Mouse (Mus musculus): ENCODE measurements around the gene Ccdc97. TPM values are rescaled to one million over a fixed set of nuclear protein-coding genes. Genes with fewer than 3 reads are reported as not detected.

Ccdc97 gene
- polyA plus RNA-seq (2015; fragmentation: Nextera tagmentation; extraction: Ambion mirVana), result 6.7 and 6.8 TPM in 2 replicates

GRCm38 (mm10) chr7:25718788-25719417 is at the start of gene Ccdc97:
Gene Ccdc97 (minus strand): TSS chr7:25719088.
- peak within 1 kb of the TSS; percentile 90 for H3K4me3 ChIP-seq (ENCODE audit: low read depth, low read length)

GRCm38 (mm10) chr7:25768229-25768628 is 49.3 kb upstream of the Ccdc97 start:
- Histone ChIP-seq H3K9me3 (ENCODE audit: low read length) (no peaks in the 10 kb centered on the region), H3K27ac (ENCODE audit: low read depth) (no peak overlapping the region), H3K4me1 (ENCODE audit: insufficient read depth) (no peaks in the 10 kb centered on the region), H3K4me2 (ENCODE audit: low read depth, low read length) (no peak overlapping the region), H3K4me3 (ENCODE audit: low read depth, low read length) (no peak overlapping the region), H3K9ac (replicated peaks) (no peak overlapping the region), H3K36me3 (replicated peaks; ENCODE audit: insufficient read depth, low read length) (no peaks in the 10 kb centered on the region), H3K27me3 (ENCODE audit: insufficient read depth, low read length) (no peaks in the 10 kb centered on the region)
- ATAC-seq, result no peak
- no peak for DNase-seq
- WGBS (ENCODE audit: insufficient replicate concordance), result 77% methylated on average over 5 of the region's 5 CpGs
- TF ChIP-seq EP300 (IDR thresholded peaks at IDR 0.05; ENCODE audit: low read depth), result no peak
- TF ChIP-seq CTCF (IDR thresholded peaks at IDR 0.05; ENCODE audit: low read depth), result no peak

More at GRCm38 (mm10) chr7:25718788-25719417, at the start of gene Ccdc97:
- TF ChIP-seq EP300 (IDR thresholded peaks at IDR 0.05; ENCODE audit: low read depth), result peak; percentile 64; the same call in 1 of the 2 replicates
- peak; percentile 10; the same call in 1 of the 2 replicates for TF ChIP-seq CTCF (IDR thresholded peaks at IDR 0.05; ENCODE audit: low read depth)
- peak within 1 kb of the TSS; percentile 95 for H3K27ac ChIP-seq (ENCODE audit: low read depth)
- peak within 1 kb of the TSS; percentile 87 for H3K9ac ChIP-seq (replicated peaks)
- no peaks in the 10 kb centered on the region for H3K9me3 ChIP-seq (ENCODE audit: low read length)
- H3K36me3 ChIP-seq (replicated peaks; ENCODE audit: insufficient read depth, low read length), result peaks cover 52% of the 10 kb centered on the region
- DNase-seq (peak; percentile 92), ATAC-seq (peak; percentile 86)
- H3K4me2 ChIP-seq (ENCODE audit: low read depth, low read length), result peak within 1 kb of the TSS; percentile 85
- no peaks in the 10 kb centered on the region for H3K27me3 ChIP-seq (ENCODE audit: insufficient read depth, low read length)
- 3% methylated on average over 32 of the region's 32 CpGs for whole genome bisulfite sequencing (ENCODE audit: insufficient replicate concordance)
- peaks cover 14% of the 10 kb centered on the region for H3K4me1 ChIP-seq (ENCODE audit: insufficient read depth)

GRCm38 (mm10) chr7:25766108-25766507 is 47.2 kb upstream of the Ccdc97 start:
- Histone ChIP-seq H3K4me3 (ENCODE audit: low read depth, low read length) (no peak overlapping the region), H3K9ac (replicated peaks) (no peak overlapping the region), H3K27ac (ENCODE audit: low read depth) (no peak overlapping the region), H3K36me3 (replicated peaks; ENCODE audit: insufficient read depth, low read length) (no peaks in the 10 kb centered on the region), H3K9me3 (ENCODE audit: low read length) (no peaks in the 10 kb centered on the region), H3K4me1 (ENCODE audit: insufficient read depth) (no peaks in the 10 kb centered on the region), H3K27me3 (ENCODE audit: insufficient read depth, low read length) (no peaks in the 10 kb centered on the region), H3K4me2 (ENCODE audit: low read depth, low read length) (no peak overlapping the region)
- TF ChIP-seq EP300 (IDR thresholded peaks at IDR 0.05; ENCODE audit: low read depth), result no peak
- no peak for TF ChIP-seq CTCF (IDR thresholded peaks at IDR 0.05; ENCODE audit: low read depth)
- no peak for DNase-seq
- 71% methylated on average over 6 of the region's 6 CpGs for WGBS (ENCODE audit: insufficient replicate concordance)
- ATAC-seq, result no peak

- Histone ChIP-seq H3K27ac (ENCODE audit: low read depth) (peak overlapping the region; percentile 59; the same call in 1 of the 2 replicates), H3K4me1 (ENCODE audit: insufficient read depth) (no peaks in the 10 kb centered on the region), H3K9me3 (ENCODE audit: low read length) (no peaks in the 10 kb centered on the region), H3K36me3 (replicated peaks; ENCODE audit: insufficient read depth, low read length) (no peaks in the 10 kb centered on the region), H3K27me3 (ENCODE audit: insufficient read depth, low read length) (no peaks in the 10 kb centered on the region), H3K4me2 (ENCODE audit: low read depth, low read length) (no peak overlapping the region), H3K9ac (replicated peaks) (no peak overlapping the region), H3K4me3 (ENCODE audit: low read depth, low read length) (no peak overlapping the region)
- WGBS (ENCODE audit: insufficient replicate concordance), result 59% methylated on average over 5 of the region's 5 CpGs
- no peak for TF ChIP-seq CTCF (IDR thresholded peaks at IDR 0.05; ENCODE audit: low read depth)
- ATAC-seq (peak; percentile 19; the same call in 1 of the 2 replicates), DNase-seq (no peak)
Observed at GRCm38 (mm10) chr7:25764221-25764620, 45.3 kb upstream of the Ccdc97 start.

GRCm38 (mm10) chr7:25763678-25764077 is 44.8 kb upstream of the Ccdc97 start:
- no peak for ATAC-seq
- 61% methylated on average over 11 of the region's 11 CpGs for WGBS (ENCODE audit: insufficient replicate concordance)
- H3K27ac ChIP-seq (ENCODE audit: low read depth), result peak overlapping the region; percentile 59; the same call in 1 of the 2 replicates

GRCm38 (mm10) chr7:25761354-25761753 is 42.5 kb upstream of the Ccdc97 start:
- no peaks in the 10 kb centered on the region for H3K36me3 ChIP-seq (replicated peaks; ENCODE audit: insufficient read depth, low read length)
- no peak overlapping the region for H3K4me2 ChIP-seq (ENCODE audit: low read depth, low read length)
- 82% methylated on average over 10 of the region's 10 CpGs for WGBS (ENCODE audit: insufficient replicate concordance)
- H3K9me3 ChIP-seq (ENCODE audit: low read length), result no peaks in the 10 kb centered on the region
- no peak overlapping the region for H3K9ac ChIP-seq (replicated peaks)
- DNase-seq (no peak), ATAC-seq (no peak)
- no peaks in the 10 kb centered on the region for H3K4me1 ChIP-seq (ENCODE audit: insufficient read depth)
- H3K27me3 ChIP-seq (ENCODE audit: insufficient read depth, low read length), result no peaks in the 10 kb centered on the region
- TF ChIP-seq CTCF (IDR thresholded peaks at IDR 0.05; ENCODE audit: low read depth), result no peak
- TF ChIP-seq EP300 (IDR thresholded peaks at IDR 0.05; ENCODE audit: low read depth), result no peak
- H3K4me3 ChIP-seq (ENCODE audit: low read depth, low read length), result no peak overlapping the region
- no peak overlapping the region for H3K27ac ChIP-seq (ENCODE audit: low read depth)

More at GRCm38 (mm10) chr7:25763678-25764077, 44.8 kb upstream of the Ccdc97 start:
- Histone ChIP-seq H3K4me3 (ENCODE audit: low read depth, low read length) (no peak overlapping the region), H3K9me3 (ENCODE audit: low read length) (no peaks in the 10 kb centered on the region), H3K4me2 (ENCODE audit: low read depth, low read length) (no peak overlapping the region), H3K36me3 (replicated peaks; ENCODE audit: insufficient read depth, low read length) (no peaks in the 10 kb centered on the region), H3K4me1 (ENCODE audit: insufficient read depth) (no peaks in the 10 kb centered on the region), H3K9ac (replicated peaks) (no peak overlapping the region), H3K27me3 (ENCODE audit: insufficient read depth, low read length) (no peaks in the 10 kb centered on the region)
- no peak for TF ChIP-seq CTCF (IDR thresholded peaks at IDR 0.05; ENCODE audit: low read depth)
- no peak for TF ChIP-seq EP300 (IDR thresholded peaks at IDR 0.05; ENCODE audit: low read depth)
- DNase-seq, result no peak
